Mouse (Mus musculus): ENCODE results near the gene Bcl11b.

- no peak for TF ChIP-seq CTCF (IDR thresholded peaks at IDR 0.05; ENCODE audit: control insufficient read depth, insufficient read depth, insufficient replicate concordance, low read depth, low read length)
- no peak for TF ChIP-seq POLR2A (IDR thresholded peaks at IDR 0.05; ENCODE audit: control insufficient read depth, low read depth, low read length)
Measured at GRCm38 (mm10) chr12:107977086-107977485, 26.3 kb downstream of the Bcl11b start.

Data from testis, adult 2 months (tissue).